Comparison of ENCODE assay signal across 8 mouse cellular contexts in the genomic region with DNA sequence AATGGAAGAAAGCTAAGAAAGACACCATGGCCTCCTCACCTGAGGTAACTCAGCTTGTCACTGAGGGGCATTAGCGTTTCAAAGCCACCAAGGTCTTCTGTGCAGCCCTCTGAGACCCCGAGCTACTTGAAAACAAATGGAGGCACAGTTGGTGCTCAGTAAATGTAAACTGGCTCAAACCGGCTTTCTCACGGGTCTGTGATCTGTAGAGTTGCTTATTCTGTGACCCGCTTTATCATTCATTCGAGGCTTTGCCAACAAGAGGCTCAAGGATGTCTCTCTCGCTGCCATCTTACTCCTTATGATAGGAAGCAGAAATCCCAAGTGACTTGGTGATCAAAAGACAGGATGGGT. TPM values are rescaled to one million over a fixed set of nuclear protein-coding genes. Genes with fewer than 3 reads are reported as not detected.
DNase-seq lines count a peak whose midpoint lies in the region; ATAC-seq and TF ChIP-seq lines count a peak whose summit lies in the region.

No protein-coding gene starts in this region.

- H3K27me3 ChIP-seq in lung, postnatal 0 days (replicated peaks; ENCODE audit: insufficient read depth, low read length) = peaks cover 12% of the 10 kb centered on the region; the same call in 1 of the 2 replicates
- peaks cover 45% of the 10 kb centered on the region for H3K27me3 ChIP-seq in embryonic facial prominence, embryonic 14.5 days (replicated peaks; ENCODE audit: control insufficient read depth, insufficient read depth, low read length)
- peaks cover 11% of the 10 kb centered on the region; the same call in 1 of the 2 replicates for H3K27me3 ChIP-seq in limb, embryonic 11.5 days (ENCODE audit: control insufficient read depth, insufficient read depth, low read length)
- peaks cover 26% of the 10 kb centered on the region for H3K27me3 ChIP-seq in small intestine, adult 2 months (ENCODE audit: control insufficient read depth, insufficient read depth, low read length)
- H3K27me3 ChIP-seq in thymus, adult 2 months (ENCODE audit: control insufficient read depth, insufficient read depth, low read length) = peaks cover 18% of the 10 kb centered on the region

- H3K4me1 ChIP-seq in lung, postnatal 0 days (ENCODE audit: insufficient read depth, low read depth, low read length) = peaks cover 3% of the 10 kb centered on the region; the same call in 1 of the 2 replicates
- peaks cover 11% of the 10 kb centered on the region; the same call in 1 of the 2 replicates for H3K4me1 ChIP-seq in embryonic facial prominence, embryonic 14.5 days (ENCODE audit: control insufficient read depth, insufficient read depth, low read length)
- peaks cover 14% of the 10 kb centered on the region for H3K4me1 ChIP-seq in limb, embryonic 11.5 days (ENCODE audit: control insufficient read depth, insufficient read depth, low read length)
- peaks cover 8% of the 10 kb centered on the region for H3K4me1 ChIP-seq in small intestine, adult 2 months (ENCODE audit: control insufficient read depth, insufficient read depth, insufficient read length, low read length)
- peaks cover 8% of the 10 kb centered on the region for H3K4me1 ChIP-seq in thymus, adult 2 months (replicated peaks; ENCODE audit: control insufficient read depth, insufficient read depth, low read length)

- TF ChIP-seq CTCF in lung, postnatal 0 days (IDR thresholded peaks at IDR 0.05) = no peak
- TF ChIP-seq CTCF in small intestine, adult 2 months (IDR thresholded peaks at IDR 0.05; ENCODE audit: extremely low read depth, insufficient read length, insufficient replicate concordance, low read depth, low read length) = no peak
- TF ChIP-seq CTCF in thymus, adult 2 months (IDR thresholded peaks at IDR 0.05; ENCODE audit: borderline replicate concordance, control insufficient read depth, extremely low read depth, insufficient read depth, low read length, poor library complexity) = no peak

- H3K27ac ChIP-seq in lung, postnatal 0 days (ENCODE audit: low read length) = no peak overlapping the region
- H3K27ac ChIP-seq in embryonic facial prominence, embryonic 14.5 days (replicated peaks; ENCODE audit: low read depth, low read length) = no peak overlapping the region
- no peak overlapping the region for H3K27ac ChIP-seq in limb, embryonic 11.5 days (replicated peaks; ENCODE audit: low read depth, low read length)
- no peak overlapping the region for H3K27ac ChIP-seq in small intestine, adult 2 months (ENCODE audit: insufficient read depth, low read depth, low read length)
- no peak overlapping the region for H3K27ac ChIP-seq in thymus, adult 2 months (ENCODE audit: control insufficient read depth, insufficient read depth, low read length)

- no peak for DNase-seq in lung, postnatal 0 days (ENCODE audit: low spot score)
- no peak for DNase-seq in lung, postnatal 14 days
- no peak for DNase-seq in embryonic facial prominence, embryonic 14.5 days (ENCODE audit: low spot score)
- DNase-seq in limb, embryonic 11.5 days (ENCODE audit: low spot score) = no peak
- no peak for DNase-seq in thymus, adult 2 months
- no peak for DNase-seq in gastrocnemius, postnatal 4 days (ENCODE audit: low spot score in 2 of 2)
- no peak for DNase-seq in left cerebral cortex, adult 8-10 months (ENCODE audit: low spot score in 2 of 2)

- H3K9me3 ChIP-seq in lung, postnatal 0 days (ENCODE audit: low read length) = no peaks in the 10 kb centered on the region
- no peaks in the 10 kb centered on the region for H3K9me3 ChIP-seq in embryonic facial prominence, embryonic 14.5 days (ENCODE audit: control insufficient read depth, low read length)
- H3K9me3 ChIP-seq in limb, embryonic 11.5 days (ENCODE audit: control insufficient read depth, low read length) = no peaks in the 10 kb centered on the region

- H3K4me2 ChIP-seq in lung, postnatal 0 days (replicated peaks; ENCODE audit: low read depth, low read length) = peak overlapping the region; percentile 95
- H3K4me2 ChIP-seq in embryonic facial prominence, embryonic 14.5 days (ENCODE audit: low read depth, low read length) = peak overlapping the region; percentile 99
- peak overlapping the region; percentile 76 for H3K4me2 ChIP-seq in limb, embryonic 11.5 days (ENCODE audit: low read depth, severe bottlenecking)

- no peak for TF ChIP-seq POLR2A in small intestine, adult 2 months (IDR thresholded peaks at IDR 0.05; ENCODE audit: low read depth, low read length)
- TF ChIP-seq POLR2A in thymus, adult 2 months (IDR thresholded peaks at IDR 0.05; ENCODE audit: control insufficient read depth, extremely low read depth, insufficient read depth, low read length, poor library complexity) = no peak

- TF ChIP-seq EP300 in lung, postnatal 0 days (IDR thresholded peaks at IDR 0.05) = no peak

- WGBS in lung, postnatal 0 days = 7% methylated on average over 7 of the region's 7 CpGs
- 8% methylated on average over 7 of the region's 7 CpGs for WGBS in embryonic facial prominence, embryonic 14.5 days
- 10% methylated on average over 7 of the region's 7 CpGs for WGBS in limb, embryonic 11.5 days
- WGBS in small intestine, adult 2 months = 15% methylated on average over 7 of the region's 7 CpGs
- 26% methylated on average over 7 of the region's 7 CpGs for WGBS in thymus, adult 2 months

- no peaks in the 10 kb centered on the region for H3K36me3 ChIP-seq in lung, postnatal 0 days (ENCODE audit: insufficient read depth, low read length)
- H3K36me3 ChIP-seq in embryonic facial prominence, embryonic 14.5 days (ENCODE audit: control insufficient read depth, insufficient read depth, low read length) = no peaks in the 10 kb centered on the region
- H3K36me3 ChIP-seq in limb, embryonic 11.5 days (ENCODE audit: control insufficient read depth, insufficient read depth, low read length) = no peaks in the 10 kb centered on the region
- no peaks in the 10 kb centered on the region for H3K36me3 ChIP-seq in small intestine, adult 2 months (ENCODE audit: control insufficient read depth, insufficient read depth, low read length)
- H3K36me3 ChIP-seq in thymus, adult 2 months (ENCODE audit: control insufficient read depth, insufficient read depth, low read length) = no peaks in the 10 kb centered on the region

- no peak for ATAC-seq in lung, postnatal 0 days
- ATAC-seq in embryonic facial prominence, embryonic 14.5 days (ENCODE audit: low read depth) = no peak
- ATAC-seq in limb, embryonic 11.5 days (ENCODE audit: insufficient number of reproducible peaks, low FRiP score, low TSS enrichment, low read depth) = no peak

- no peak overlapping the region for H3K9ac ChIP-seq in lung, postnatal 0 days (replicated peaks; ENCODE audit: low read depth)
- H3K9ac ChIP-seq in embryonic facial prominence, embryonic 14.5 days (ENCODE audit: low read depth, low read length) = no peak overlapping the region
- H3K9ac ChIP-seq in limb, embryonic 11.5 days (ENCODE audit: low read length) = no peak overlapping the region

- H3K4me3 ChIP-seq in lung, postnatal 0 days (ENCODE audit: low read depth, low read length) = 0 out of 2 replicates have a peak overlapping the region, but pooled peaks have one; percentile 51
- peak overlapping the region; percentile 58 for H3K4me3 ChIP-seq in embryonic facial prominence, embryonic 14.5 days (ENCODE audit: low read depth, low read length)
- peak overlapping the region; percentile 52 for H3K4me3 ChIP-seq in limb, embryonic 11.5 days (ENCODE audit: low read depth, low read length)
- peak overlapping the region; percentile 64; the same call in 1 of the 2 replicates for H3K4me3 ChIP-seq in small intestine, adult 2 months (ENCODE audit: low read depth, low read length)
- H3K4me3 ChIP-seq in thymus, adult 2 months (ENCODE audit: control insufficient read depth, insufficient read depth, low read length) = no peak overlapping the region

RNA-seq across cellular contexts. Expression of gene Etv4, which starts 0.7 kb away (rescaled TPM):
- 1.2 TPM in 2 replicates for polyA plus RNA-seq in lung, postnatal 0 days (2015; fragmentation: Nextera tagmentation; extraction: Ambion mirVana)
- polyA plus RNA-seq in embryonic facial prominence, embryonic 14.5 days (2014; fragmentation: Nextera tagmentation; extraction: Ambion mirVana) = 9.3 and 11.8 TPM in 2 replicates
- 27.6 and 29.3 TPM in 2 replicates for polyA plus RNA-seq in limb, embryonic 11.5 days (2014; fragmentation: Nextera tagmentation; extraction: Ambion mirVana)
- polyA plus RNA-seq in small intestine, adult 2 months (2012; rRNA removed) = 0.95 and 2.3 TPM in 2 replicates
- polyA plus RNA-seq in thymus, adult 2 months (2012; rRNA removed) = 1.5 and 1.9 TPM in 2 replicates
- 10 to 100 TPM; 11.3 to 15.9 TPM for total RNA-seq in gastrocnemius, postnatal 4 days (2021)
- total RNA-seq in left cerebral cortex, adult 8-10 months (2022) = 10 to 100 TPM; 10.2 to 13.5 (median 11.1) TPM

RNA-seq across cellular contexts. Expression of gene Dhx8, which starts 53.1 kb away (rescaled TPM):
- polyA plus RNA-seq in lung, postnatal 0 days (2015; fragmentation: Nextera tagmentation; extraction: Ambion mirVana) = 16.4 and 20.3 TPM in 2 replicates
- polyA plus RNA-seq in embryonic facial prominence, embryonic 14.5 days (2014; fragmentation: Nextera tagmentation; extraction: Ambion mirVana) = 28.1 and 31.5 TPM in 2 replicates
- 52.0 and 61.8 TPM in 2 replicates for polyA plus RNA-seq in limb, embryonic 11.5 days (2014; fragmentation: Nextera tagmentation; extraction: Ambion mirVana)
- 4.6 and 8.0 TPM in 2 replicates for polyA plus RNA-seq in small intestine, adult 2 months (2012; rRNA removed)
- 30.5 and 33.1 TPM in 2 replicates for polyA plus RNA-seq in thymus, adult 2 months (2012; rRNA removed)
- 10 to 100 TPM; 22.2 to 22.8 TPM for total RNA-seq in gastrocnemius, postnatal 4 days (2021)
- total RNA-seq in left cerebral cortex, adult 8-10 months (2022) = 10 to 100 TPM; 30.7 to 36.4 (median 32.0) TPM
